Comparison of ENCODE assay signal across 8 mouse cellular contexts in the genomic region with DNA sequence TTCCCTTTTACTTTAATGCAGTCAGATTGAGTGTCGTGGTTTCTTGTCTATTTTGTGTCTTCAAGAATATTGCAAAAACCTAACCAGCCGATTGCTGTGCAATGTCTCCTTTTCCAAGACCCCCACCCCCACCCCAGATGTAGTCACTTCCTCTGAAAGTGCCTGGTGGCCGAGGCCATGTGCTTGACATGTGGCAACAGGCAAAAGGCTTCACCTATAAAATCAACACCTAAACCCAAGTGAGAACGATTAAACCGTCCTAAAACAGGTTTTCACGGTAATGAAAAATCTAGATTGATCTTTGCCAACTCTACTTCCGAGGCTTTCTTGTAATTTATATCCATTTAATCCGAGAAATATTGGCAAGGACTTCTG. TPM values are rescaled to one million over a fixed set of nuclear protein-coding genes. Genes with fewer than 3 reads are reported as not detected.
A peak's percentile ranks its signal among the peaks of the same experiment; 100 is the strongest.
DNase-seq lines count a peak whose midpoint lies in the region; ATAC-seq and TF ChIP-seq lines count a peak whose summit lies in the region.

No protein-coding gene starts in this region.

- peak overlapping the region; percentile 84 for H3K4me2 ChIP-seq in kidney, postnatal 0 days (ENCODE audit: low read length)
- peak overlapping the region; percentile 90 for H3K4me2 ChIP-seq in hindbrain, embryonic 13.5 days

- peak overlapping the region; percentile 99 for H3K4me3 ChIP-seq in kidney, postnatal 0 days (replicated peaks; ENCODE audit: low read depth, low read length)
- peak overlapping the region; percentile 99 for H3K4me3 ChIP-seq in hindbrain, embryonic 13.5 days

- no peak overlapping the region for H3K27ac ChIP-seq in kidney, postnatal 0 days
- peak overlapping the region; percentile 95 for H3K27ac ChIP-seq in hindbrain, embryonic 13.5 days

- H3K9ac ChIP-seq in kidney, postnatal 0 days (ENCODE audit: low read depth, low read length) = peak overlapping the region; percentile 99
- peak overlapping the region; percentile 99 for H3K9ac ChIP-seq in hindbrain, embryonic 13.5 days

- peaks cover 8% of the 10 kb centered on the region for H3K36me3 ChIP-seq in kidney, postnatal 0 days (ENCODE audit: insufficient read depth, low read length)
- H3K36me3 ChIP-seq in hindbrain, embryonic 13.5 days = peaks cover 9% of the 10 kb centered on the region

- H3K9me3 ChIP-seq in kidney, postnatal 0 days (replicated peaks; ENCODE audit: low read length) = no peaks in the 10 kb centered on the region
- no peaks in the 10 kb centered on the region for H3K9me3 ChIP-seq in hindbrain, embryonic 13.5 days

- no peak for TF ChIP-seq CTCF in kidney, postnatal 0 days (IDR thresholded peaks at IDR 0.05; ENCODE audit: low read depth)

- 0% methylated on average over 8 of the region's 8 CpGs for WGBS in kidney, postnatal 0 days
- 1% methylated on average over 8 of the region's 8 CpGs for WGBS in hindbrain, embryonic 13.5 days

- H3K4me1 ChIP-seq in kidney, postnatal 0 days (replicated peaks; ENCODE audit: insufficient read depth, low read length) = peaks cover 6% of the 10 kb centered on the region; the same call in 1 of the 2 replicates
- peaks cover 30% of the 10 kb centered on the region for H3K4me1 ChIP-seq in hindbrain, embryonic 13.5 days (replicated peaks)

- no peaks in the 10 kb centered on the region for H3K27me3 ChIP-seq in kidney, postnatal 0 days (ENCODE audit: insufficient read depth, low read length)
- no peaks in the 10 kb centered on the region for H3K27me3 ChIP-seq in hindbrain, embryonic 13.5 days

- ATAC-seq in kidney, postnatal 0 days (replicated peaks; ENCODE audit: low FRiP score, low read depth) = no peak
- no peak for ATAC-seq in hindbrain, embryonic 13.5 days (ENCODE audit: low FRiP score)

- DNase-seq in kidney, postnatal 0 days (ENCODE audit: low spot score) = peak; percentile 29
- no peak for DNase-seq in kidney, adult 18-20 months
- DNase-seq in adipocyte (ENCODE audit: low spot score) = peak; percentile 67
- peak; percentile 69 for DNase-seq in mesoderm, embryonic 11.5 days (ENCODE audit: low read depth, low spot score)
- no peak for DNase-seq in right cerebral cortex, postnatal 25 days
- no peak for DNase-seq in right cerebral cortex, postnatal 4 days
- no peak for DNase-seq in adrenal gland, postnatal 14 days

RNA-seq across cellular contexts. Expression of a gene that starts 1.1 kb away (rescaled TPM):
- polyA plus RNA-seq in kidney, postnatal 0 days (2015; fragmentation: Nextera tagmentation; extraction: Ambion mirVana) = 881 and 892 TPM in 2 replicates
- polyA plus RNA-seq in hindbrain, embryonic 13.5 days (2015; fragmentation: Nextera tagmentation; extraction: Ambion mirVana) = 599 and 604 TPM in 2 replicates
- total RNA-seq in adrenal gland, postnatal 14 days (2021) = 392 and 410 TPM in 2 replicates

RNA-seq across cellular contexts. Expression of a gene that starts 11.2 kb away (rescaled TPM):
- polyA plus RNA-seq in kidney, postnatal 0 days (2015; fragmentation: Nextera tagmentation; extraction: Ambion mirVana) = 46.6 and 48.5 TPM in 2 replicates
- 25.7 and 33.3 TPM in 2 replicates for polyA plus RNA-seq in hindbrain, embryonic 13.5 days (2015; fragmentation: Nextera tagmentation; extraction: Ambion mirVana)
- 41.0 and 42.3 TPM in 2 replicates for total RNA-seq in adrenal gland, postnatal 14 days (2021)

RNA-seq across cellular contexts. Expression of a gene that starts 14.2 kb away (rescaled TPM):
- 3.0 and 4.1 TPM in 2 replicates for polyA plus RNA-seq in kidney, postnatal 0 days (2015; fragmentation: Nextera tagmentation; extraction: Ambion mirVana)
- polyA plus RNA-seq in hindbrain, embryonic 13.5 days (2015; fragmentation: Nextera tagmentation; extraction: Ambion mirVana) = 2.0 and 2.8 TPM in 2 replicates
- 4.1 and 6.1 TPM in 2 replicates for total RNA-seq in adrenal gland, postnatal 14 days (2021)

RNA-seq across cellular contexts. Expression of a gene that starts 37.8 kb away (rescaled TPM):
- polyA plus RNA-seq in kidney, postnatal 0 days (2015; fragmentation: Nextera tagmentation; extraction: Ambion mirVana) = 16.4 and 17.1 TPM in 2 replicates
- polyA plus RNA-seq in hindbrain, embryonic 13.5 days (2015; fragmentation: Nextera tagmentation; extraction: Ambion mirVana) = 9.3 and 9.6 TPM in 2 replicates
- 27.8 and 33.2 TPM in 2 replicates for total RNA-seq in adrenal gland, postnatal 14 days (2021)

RNA-seq across cellular contexts. Expression of a gene that starts 37.8 kb away (rescaled TPM):
- 101 and 114 TPM in 2 replicates for polyA plus RNA-seq in kidney, postnatal 0 days (2015; fragmentation: Nextera tagmentation; extraction: Ambion mirVana)
- 165 and 174 TPM in 2 replicates for polyA plus RNA-seq in hindbrain, embryonic 13.5 days (2015; fragmentation: Nextera tagmentation; extraction: Ambion mirVana)
- 93.2 and 98.2 TPM in 2 replicates for total RNA-seq in adrenal gland, postnatal 14 days (2021)

Comparison
In these comparisons a context has a peak if more than half of its experiments do, and no peak if none do; other contexts are left out.
1. DNase-seq: peak in kidney, postnatal 0 days (single experiment), adipocyte (single experiment) and mesoderm, embryonic 11.5 days (single experiment); none in kidney, adult 18-20 months (single experiment), right cerebral cortex, postnatal 25 days (single experiment), right cerebral cortex, postnatal 4 days (single experiment) and adrenal gland, postnatal 14 days (single experiment).